Mouse (Mus musculus) bone marrow, adult 2 months (tissue): ENCODE data around the gene Corin. TPM values are rescaled to one million over a fixed set of nuclear protein-coding genes. Genes with fewer than 3 reads are reported as not detected.

Source experiments
- H3K27ac ChIP-seq: fragments of 200-500 bp; 2 replicates; pipeline ENCODE4 v1.5.1; 2012; ENCODE audit warnings: low read depth, mild to moderate bottlenecking, control low read depth, inconsistent platforms, low read length; ENCODE audit not compliant: control insufficient read depth, poor library complexity, insufficient read depth
- H3K4me1 ChIP-seq: fragments of 200-500 bp; 2 replicates; pipeline ENCODE4 v1.6.1; 2011; ENCODE audit warnings: low read length; ENCODE audit not compliant: control insufficient read depth, insufficient read depth
- H3K4me3 ChIP-seq: fragments of 200-500 bp; replicated peaks from 2 replicates; pipeline ENCODE3; 2011; ENCODE audit warnings: mild to moderate bottlenecking, low read depth, low read length, control low read depth; ENCODE audit not compliant: control insufficient read depth
- CTCF ChIP-seq: fragments of 200-500 bp; IDR thresholded peaks from 2 replicates; pipeline ENCODE4 v1.5.1; 2011; ENCODE audit warnings: low read length, control low read depth; ENCODE audit not compliant: control insufficient read depth, insufficient read depth
- POLR2A ChIP-seq: fragments of 200-500 bp; IDR thresholded peaks from 2 replicates; pipeline ENCODE4 v1.6.1; 2011; ENCODE audit warnings: low read depth, mild to moderate bottlenecking, control low read depth, low read length, borderline replicate concordance; ENCODE audit not compliant: control insufficient read depth
- WGBS: fragments of 180-500 bp; shearing (Covaris S2); methylation state at CpG from one replicate; pipeline ENCODE4 v1.1.7; 2018; 5-methylcytosine and 5-hydroxymethylcytosine counted together
- polyA plus RNA-seq: library from polyadenylated mRNA; stranded (reverse); fragments of >200 nt; gene quantifications from 2 replicates; pipeline ENCODE4 v1.2.4, GENCODE M21; 2011; ENCODE audit warnings: low replicate concordance; ENCODE audit not compliant: missing spikeins, insufficient read depth, insufficient read length

Corin gene
- polyA plus RNA-seq, 1 experiment: not detected

GRCm38 (mm10) chr5:72453176-72453575, 51.1 kb downstream of the Corin start:
- TF ChIP-seq POLR2A (no peak), CTCF (no peak)
- Histone ChIP-seq H3K4me3 (no peak overlapping the region), H3K27ac (no peak overlapping the region), H3K4me1 (no peaks in the 10 kb centered on the region)
- 88% methylated on average over 11 of the region's 11 CpGs for WGBS

DNA sequence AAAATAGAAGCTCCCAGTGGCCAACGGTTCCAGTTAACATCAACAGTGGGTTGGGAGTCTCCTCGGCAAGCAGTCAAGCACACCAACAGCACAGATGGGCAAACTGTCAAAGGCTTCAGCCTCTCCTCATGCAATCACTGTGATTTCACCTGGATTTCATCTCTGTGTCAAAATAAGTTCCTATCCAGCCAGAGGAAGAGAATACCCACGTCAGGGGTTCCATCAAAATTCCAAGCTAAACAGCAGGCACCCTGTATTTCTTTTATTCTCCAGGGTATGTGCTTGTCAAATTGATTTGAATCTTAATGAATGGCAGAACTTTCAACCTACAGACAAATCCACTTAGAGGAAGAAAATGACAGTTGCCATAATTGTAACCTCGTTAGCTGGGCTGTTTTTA, 51.5 kb downstream of the Corin start:
- Histone ChIP-seq H3K4me1 (no peaks in the 10 kb centered on the region), H3K27ac (no peak overlapping the region), H3K4me3 (no peak overlapping the region)
- 65% methylated on average over 4 of the region's 4 CpGs for WGBS
- TF ChIP-seq POLR2A (no peak), CTCF (no peak)

- Histone ChIP-seq H3K4me1 (no peaks in the 10 kb centered on the region), H3K27ac (no peak overlapping the region), H3K4me3 (no peak overlapping the region)
- no peak for TF ChIP-seq CTCF
- WGBS: 64% methylated on average over 2 of the region's 2 CpGs
Observed at GRCm38 (mm10) chr5:72448846-72449245, 55.4 kb downstream of the Corin start.

GRCm38 (mm10) chr5:72446104-72446503, 58.2 kb downstream of the Corin start:
- Histone ChIP-seq H3K4me3 (no peak overlapping the region), H3K27ac (no peak overlapping the region), H3K4me1 (no peaks in the 10 kb centered on the region)
- no peak for TF ChIP-seq POLR2A
- no peak for TF ChIP-seq CTCF
- 87% methylated on average over 11 of the region's 11 CpGs for WGBS

DNA sequence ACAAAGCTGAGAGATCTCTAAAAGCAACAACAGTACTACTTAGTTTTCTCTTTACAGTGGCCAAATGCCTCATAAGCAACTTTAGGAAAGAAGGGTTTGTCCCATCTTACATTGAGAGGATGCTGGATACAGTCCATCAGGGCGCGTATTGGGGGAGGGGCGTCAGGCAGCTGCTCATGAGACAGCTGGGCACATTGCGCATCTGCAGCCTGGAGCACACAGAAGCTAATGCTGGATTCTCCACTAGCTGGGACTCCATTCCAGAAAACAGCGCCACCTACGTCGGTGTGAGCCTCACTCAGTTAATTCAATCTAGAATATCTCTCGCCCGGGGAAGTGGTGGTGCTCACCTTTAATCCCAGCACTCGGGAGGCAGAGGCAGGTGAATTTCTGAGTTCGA, 60.3 kb downstream of the Corin start:
- no peak for TF ChIP-seq CTCF
- TF ChIP-seq POLR2A: no peak
- H3K4me3 ChIP-seq: no peak overlapping the region
- no peaks in the 10 kb centered on the region for H3K4me1 ChIP-seq
- no peak overlapping the region for H3K27ac ChIP-seq
- 73% methylated on average over 11 of the region's 11 CpGs for WGBS

GRCm38 (mm10) chr5:72443007-72443406, 61.3 kb downstream of the Corin start:
- H3K4me3 ChIP-seq: no peak overlapping the region
- H3K4me1 ChIP-seq: no peaks in the 10 kb centered on the region
- TF ChIP-seq CTCF (no peak), POLR2A (no peak)
- 63% methylated on average over 4 of the region's 4 CpGs for WGBS
- H3K27ac ChIP-seq: no peak overlapping the region

GRCm38 (mm10) chr5:72441181-72441580, 63.1 kb downstream of the Corin start:
- no peak for TF ChIP-seq CTCF
- no peak for TF ChIP-seq POLR2A

DNA sequence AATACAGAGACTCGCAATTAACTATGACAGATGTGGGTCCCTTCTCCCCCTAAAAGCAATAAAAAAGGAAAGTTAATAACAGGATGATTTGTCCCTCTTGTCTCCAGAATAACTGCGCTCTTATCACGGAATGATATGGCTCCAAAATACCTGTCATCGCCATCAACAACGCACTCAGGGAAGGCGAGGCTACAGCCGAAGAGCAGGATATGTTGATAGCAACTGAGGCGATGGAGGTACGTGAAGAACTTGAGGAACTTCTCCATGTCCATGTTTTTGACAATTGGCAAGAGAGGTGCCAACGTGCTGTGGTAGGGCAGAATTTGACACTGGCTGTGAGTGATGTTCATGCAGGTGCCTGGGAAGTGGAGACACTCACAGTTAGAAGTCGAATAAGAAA, 69.2 kb downstream of the Corin start:
- Histone ChIP-seq H3K27ac (no peak overlapping the region), H3K4me1 (no peaks in the 10 kb centered on the region), H3K4me3 (no peak overlapping the region)
- WGBS: 84% methylated on average over 11 of the region's 11 CpGs
- TF ChIP-seq CTCF (no peak), POLR2A (no peak)

More at GRCm38 (mm10) chr5:72441181-72441580, 63.1 kb downstream of the Corin start:
- WGBS: 56% methylated on average over 10 of the region's 10 CpGs
- no peak overlapping the region for H3K27ac ChIP-seq
- H3K4me1 ChIP-seq: no peaks in the 10 kb centered on the region
- H3K4me3 ChIP-seq: no peak overlapping the region

DNA sequence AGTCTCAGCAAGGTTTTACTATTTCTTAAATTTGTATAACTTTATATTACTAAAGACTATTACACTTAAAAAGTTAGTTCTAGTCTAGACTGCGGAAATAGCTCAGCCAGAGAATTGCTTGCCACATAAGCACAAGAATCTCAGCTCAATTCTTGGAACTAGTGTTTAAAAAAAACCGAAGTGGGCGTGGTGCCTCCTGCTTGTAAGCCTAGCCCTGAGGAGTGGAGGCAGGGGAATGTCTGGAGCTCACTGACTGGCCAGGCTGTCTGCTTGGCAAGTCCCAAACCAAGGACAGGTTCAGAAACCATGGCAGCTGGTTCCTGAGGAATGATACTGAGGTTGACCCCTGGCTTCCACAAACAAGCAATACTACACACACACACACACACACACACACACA, 72.4 kb downstream of the Corin start:
- H3K4me1 ChIP-seq: no peaks in the 10 kb centered on the region

GRCm38 (mm10) chr5:72427556-72427955, 76.7 kb downstream of the Corin start:
- TF ChIP-seq CTCF: no peak
- TF ChIP-seq POLR2A: no peak
- no peak overlapping the region for H3K27ac ChIP-seq
- no peak overlapping the region for H3K4me3 ChIP-seq
- WGBS: 73% methylated on average over 4 of the region's 4 CpGs
- H3K4me1 ChIP-seq: no peaks in the 10 kb centered on the region

More for the DNA sequence above, 72.4 kb downstream of the Corin start:
- WGBS: 68% methylated on average over 3 of the region's 3 CpGs
- no peak overlapping the region for H3K27ac ChIP-seq
- TF ChIP-seq POLR2A: no peak
- H3K4me3 ChIP-seq: no peak overlapping the region
